Mouse (Mus musculus) lung, embryonic 15.5 days (tissue): Measurements from ENCODE around the gene Ppp3cb. TPM values are rescaled to one million over a fixed set of nuclear protein-coding genes. Genes with fewer than 3 reads are reported as not detected.
A peak's percentile ranks its signal among the peaks of the same experiment; 100 is the strongest.

ENCODE experiments used
- ATAC-seq: fragments of 200-750 bp; cut with Nextera tagmentation; 2 replicates; pipeline ENCODE4 v1.8.0; 2017; ENCODE audit warnings: moderate number of reproducible peaks, borderline replicate concordance; ENCODE audit not compliant: low FRiP score, low TSS enrichment; ENCODE audit errors: extremely low read depth
- H3K27ac ChIP-seq: fragments of 300-500 bp; sonication (generic); 2 replicates; pipeline ENCODE4 v1.5.1; 2015; ENCODE audit warnings: moderate library complexity, mild to moderate bottlenecking, inconsistent platforms
- H3K27me3 ChIP-seq: fragments of 300-500 bp; sonication (generic); 2 replicates; pipeline ENCODE4 v1.6.1; 2015; ENCODE audit warnings: inconsistent platforms
- H3K36me3 ChIP-seq: fragments of 300-500 bp; sonication (generic); 2 replicates; pipeline ENCODE4 v1.6.1; 2015; ENCODE audit warnings: inconsistent platforms
- H3K4me1 ChIP-seq: fragments of 300-500 bp; sonication (generic); 2 replicates; pipeline ENCODE4 v1.6.1; 2015; ENCODE audit warnings: inconsistent platforms
- H3K4me2 ChIP-seq: fragments of 300-500 bp; sonication (generic); 2 replicates; pipeline ENCODE4 v1.6.1; 2015; ENCODE audit warnings: inconsistent platforms, mild to moderate bottlenecking, moderate library complexity
- H3K4me3 ChIP-seq: fragments of 300-500 bp; sonication (generic); 2 replicates; pipeline ENCODE4 v1.5.1; 2015; ENCODE audit warnings: mild to moderate bottlenecking, inconsistent platforms
- H3K9ac ChIP-seq: fragments of 300-500 bp; sonication (generic); 2 replicates; pipeline ENCODE4 v1.6.1; 2015; ENCODE audit warnings: inconsistent platforms
- H3K9me3 ChIP-seq: fragments of 300-500 bp; sonication (generic); 2 replicates; pipeline ENCODE4 v1.6.1; 2016; ENCODE audit warnings: inconsistent platforms
- WGBS: fragments of 180-500 bp; shearing (Covaris S2); methylation state at CpG from one replicate; pipeline ENCODE4 v1.1.7; 2015; 5-methylcytosine and 5-hydroxymethylcytosine counted together
- polyA plus RNA-seq: library from polyadenylated mRNA; unstranded; fragments of >200 nt; fragmentation: Nextera tagmentation; extraction: Ambion mirVana; gene quantifications from 2 replicates; pipeline ENCODE4 v1.2.1, GENCODE M21; 2015

Ppp3cb gene
- polyA plus RNA-seq, 1 experiment from 2014 or later = 41.6 TPM

GRCm38 (mm10) chr14:20479291-20480194 lies 66.8 kb downstream of the Ppp3cb start, which contains the start of gene Anxa7:
Gene Anxa7, minus strand, starts transcription at chr14:20480133.
- Histone ChIP-seq H3K9me3 (no peaks in the 10 kb centered on the region), H3K27ac (peak within 1 kb of the TSS; percentile 78), H3K9ac (peak within 1 kb of the TSS; percentile 74), H3K4me1 (peaks cover 14% of the 10 kb centered on the region), H3K4me3 (peak within 1 kb of the TSS; percentile 85), H3K36me3 (0 out of 2 replicates have a peak, but pooled peaks cover 2% of the 10 kb centered on the region), H3K27me3 (no peaks in the 10 kb centered on the region), H3K4me2 (peak within 1 kb of the TSS; percentile 79)
- under 1% methylated on average over 48 of the region's 48 CpGs for WGBS
- ATAC-seq = peak; percentile 90

GRCm38 (mm10) chr14:20478801-20479200 lies 67.6 kb downstream of the Ppp3cb start:
- H3K4me2 ChIP-seq = peak overlapping the region; percentile 79
- peak overlapping the region; percentile 78 for H3K27ac ChIP-seq
- peak overlapping the region; percentile 85 for H3K4me3 ChIP-seq
- peaks cover 14% of the 10 kb centered on the region for H3K4me1 ChIP-seq
- 12% methylated on average over 7 of the region's 7 CpGs for WGBS
- peak overlapping the region; percentile 74 for H3K9ac ChIP-seq
- ATAC-seq = peak; percentile 31; the same call in 1 of the 2 replicates
- no peaks in the 10 kb centered on the region for H3K9me3 ChIP-seq
- no peaks in the 10 kb centered on the region for H3K36me3 ChIP-seq
- no peaks in the 10 kb centered on the region for H3K27me3 ChIP-seq

GRCm38 (mm10) chr14:20478385-20478784 lies 68.0 kb downstream of the Ppp3cb start:
- H3K36me3 ChIP-seq = no peaks in the 10 kb centered on the region
- peak overlapping the region; percentile 79 for H3K4me2 ChIP-seq
- WGBS = 31% methylated on average over 3 of the region's 3 CpGs
- no peak for ATAC-seq
- H3K9me3 ChIP-seq = no peaks in the 10 kb centered on the region
- H3K4me3 ChIP-seq = peak overlapping the region; percentile 85; the same call in 1 of the 2 replicates
- H3K4me1 ChIP-seq = peaks cover 14% of the 10 kb centered on the region
- H3K27me3 ChIP-seq = no peaks in the 10 kb centered on the region
- H3K27ac ChIP-seq = 0 out of 2 replicates have a peak overlapping the region, but pooled peaks have one; percentile 78
- H3K9ac ChIP-seq = no peak overlapping the region

GRCm38 (mm10) chr14:20477261-20478025 lies 68.9 kb downstream of the Ppp3cb start:
- Histone ChIP-seq H3K4me2 (no peak overlapping the region), H3K27ac (no peak overlapping the region), H3K27me3 (no peaks in the 10 kb centered on the region), H3K4me1 (peaks cover 14% of the 10 kb centered on the region), H3K9ac (no peak overlapping the region), H3K9me3 (no peaks in the 10 kb centered on the region), H3K36me3 (no peaks in the 10 kb centered on the region), H3K4me3 (no peak overlapping the region)
- ATAC-seq = no peak
- 64% methylated on average over 4 of the region's 4 CpGs for WGBS

GRCm38 (mm10) chr14:20460216-20460615 lies 86.2 kb downstream of the Ppp3cb start:
- Histone ChIP-seq H3K36me3 (peaks cover 71% of the 10 kb centered on the region), H3K27me3 (no peaks in the 10 kb centered on the region), H3K27ac (no peak overlapping the region), H3K9me3 (no peaks in the 10 kb centered on the region), H3K4me2 (no peak overlapping the region), H3K9ac (no peak overlapping the region), H3K4me3 (no peak overlapping the region), H3K4me1 (no peaks in the 10 kb centered on the region)
- WGBS = 72% methylated on average over 14 of the region's 14 CpGs
- ATAC-seq = no peak

GRCm38 (mm10) chr14:20458378-20458777 lies 88.0 kb downstream of the Ppp3cb start:
- no peak for ATAC-seq
- H3K4me1 ChIP-seq = no peaks in the 10 kb centered on the region
- no peak overlapping the region for H3K27ac ChIP-seq
- H3K9me3 ChIP-seq = no peaks in the 10 kb centered on the region
- no peak overlapping the region for H3K9ac ChIP-seq
- H3K4me2 ChIP-seq = no peak overlapping the region
- WGBS = 89% methylated on average over 9 of the region's 9 CpGs
- no peak overlapping the region for H3K4me3 ChIP-seq
- no peaks in the 10 kb centered on the region for H3K27me3 ChIP-seq
- peaks cover 59% of the 10 kb centered on the region for H3K36me3 ChIP-seq

- Histone ChIP-seq H3K27me3 (no peaks in the 10 kb centered on the region), H3K9me3 (no peaks in the 10 kb centered on the region), H3K4me3 (no peak overlapping the region), H3K9ac (no peak overlapping the region), H3K4me1 (0 out of 2 replicates have a peak, but pooled peaks cover 4% of the 10 kb centered on the region), H3K4me2 (no peak overlapping the region), H3K36me3 (peaks cover 13% of the 10 kb centered on the region), H3K27ac (no peak overlapping the region)
- WGBS = 85% methylated on average over 5 of the region's 5 CpGs
- ATAC-seq = no peak
These were observed 93.4 kb downstream of the Ppp3cb start for GRCm38 (mm10) chr14:20452929-20453328.

- H3K27me3 ChIP-seq = no peaks in the 10 kb centered on the region
- H3K9me3 ChIP-seq = no peaks in the 10 kb centered on the region
- peak within 1 kb of the TSS; percentile 35; the same call in 1 of the 2 replicates for H3K9ac ChIP-seq
- H3K36me3 ChIP-seq = peaks cover 8% of the 10 kb centered on the region
- H3K27ac ChIP-seq = no peak within 1 kb of the TSS
- peak within 1 kb of the TSS; percentile 67 for H3K4me2 ChIP-seq
- 3% methylated on average over 15 of the region's 15 CpGs for WGBS
- 0 out of 2 replicates have a peak, but pooled peaks cover 4% of the 10 kb centered on the region for H3K4me1 ChIP-seq
- H3K4me3 ChIP-seq = peak within 1 kb of the TSS; percentile 43
- peak; percentile 42; the same call in 1 of the 2 replicates for ATAC-seq
These were observed 94.5 kb downstream of the Ppp3cb start, which contains the start of gene Cfap70 for GRCm38 (mm10) chr14:20451765-20452331. Gene Cfap70, minus strand, starts transcription at chr14:20452226.

GRCm38 (mm10) chr14:20451302-20451701 lies 95.1 kb downstream of the Ppp3cb start:
- peak overlapping the region; percentile 35; the same call in 1 of the 2 replicates for H3K9ac ChIP-seq
- H3K27ac ChIP-seq = no peak overlapping the region
- peaks cover 5% of the 10 kb centered on the region for H3K36me3 ChIP-seq

More at GRCm38 (mm10) chr14:20451302-20451701, 95.1 kb downstream of the Ppp3cb start:
- H3K9me3 ChIP-seq = no peaks in the 10 kb centered on the region
- ATAC-seq = no peak
- no peaks in the 10 kb centered on the region for H3K27me3 ChIP-seq
- H3K4me3 ChIP-seq = peak overlapping the region; percentile 43
- WGBS = 6% methylated on average over 2 of the region's 2 CpGs
- H3K4me2 ChIP-seq = peak overlapping the region; percentile 67
- H3K4me1 ChIP-seq = 0 out of 2 replicates have a peak, but pooled peaks cover 4% of the 10 kb centered on the region
